21 mouse cellular contexts compared by ENCODE assay signal in genomic region chr3:145478446-145478845, GRCm38 (mm10).
DNase-seq lines count a peak whose midpoint lies in the region; ATAC-seq and TF ChIP-seq lines count a peak whose summit lies in the region.
"Had no signal": no experiment of that assay in that cellular context is flagged by ENCODE, and none has a peak within 500 bp of the region (broad histone marks: within the 10 kb centered on the region; RNA-seq: fewer than 3 reads in every experiment).

No protein-coding gene starts in this region.

- H3K27me3 ChIP-seq in heart, adult 2 months (ENCODE audit: control insufficient read depth, insufficient read depth, low read length) = no peaks in the 10 kb centered on the region
- H3K27me3 ChIP-seq in heart, embryonic 10.5 days (ENCODE audit: insufficient read depth, poor library complexity, severe bottlenecking) = no peaks in the 10 kb centered on the region
- no peaks in the 10 kb centered on the region for H3K27me3 ChIP-seq in kidney, adult 2 months (replicated peaks; ENCODE audit: control insufficient read depth, insufficient read depth, low read length)
- H3K27me3 ChIP-seq in kidney, embryonic 14.5 days (ENCODE audit: control insufficient read depth, insufficient read depth, low read length) = no peaks in the 10 kb centered on the region
- H3K27me3 ChIP-seq: embryonic facial prominence, embryonic 15.5 days; heart, embryonic 13.5 days; intestine, embryonic 15.5 days had no signal

- no peak overlapping the region for H3K9ac ChIP-seq in heart, adult 2 months (ENCODE audit: low read depth, low read length)
- no peak overlapping the region for H3K9ac ChIP-seq in kidney, embryonic 14.5 days (ENCODE audit: low read depth, low read length)
- H3K9ac ChIP-seq: embryonic facial prominence, embryonic 15.5 days; heart, embryonic 13.5 days; hindbrain, embryonic 14.5 days; intestine, embryonic 15.5 days had no signal

- 27% methylated on average over 5 of the region's 5 CpGs for WGBS in heart, adult 2 months
- WGBS in heart, embryonic 10.5 days = 49% methylated on average over 5 of the region's 5 CpGs
- 34% methylated on average over 5 of the region's 5 CpGs for WGBS in kidney, adult 2 months
- WGBS in kidney, embryonic 14.5 days = 36% methylated on average over 5 of the region's 5 CpGs

- H3K36me3 ChIP-seq in heart, adult 2 months (ENCODE audit: control insufficient read depth, insufficient read depth, low read length) = no peaks in the 10 kb centered on the region; the same call in none of the 2 replicates
- no peaks in the 10 kb centered on the region for H3K36me3 ChIP-seq in heart, embryonic 10.5 days
- no peaks in the 10 kb centered on the region for H3K36me3 ChIP-seq in kidney, adult 2 months (ENCODE audit: control insufficient read depth, insufficient read depth, low read length)
- no peaks in the 10 kb centered on the region for H3K36me3 ChIP-seq in kidney, embryonic 14.5 days (ENCODE audit: control insufficient read depth, insufficient read depth, low read length)
- H3K36me3 ChIP-seq: embryonic facial prominence, embryonic 15.5 days; forebrain, embryonic 10.5 days; heart, embryonic 13.5 days; hindbrain, embryonic 10.5 days; intestine, embryonic 15.5 days had no signal

- H3K4me2 ChIP-seq in kidney, embryonic 14.5 days (replicated peaks; ENCODE audit: low read depth, low read length) = no peak overlapping the region
- H3K4me2 ChIP-seq: embryonic facial prominence, embryonic 15.5 days; heart, embryonic 13.5 days; hindbrain, embryonic 14.5 days; intestine, embryonic 15.5 days had no signal

- peak overlapping the region; percentile 63 for H3K27ac ChIP-seq in heart, adult 2 months
- no peak overlapping the region for H3K27ac ChIP-seq in heart, embryonic 10.5 days
- H3K27ac ChIP-seq in kidney, adult 2 months (ENCODE audit: insufficient read depth, low read depth, low read length) = no peak overlapping the region
- no peak overlapping the region for H3K27ac ChIP-seq in kidney, embryonic 14.5 days (ENCODE audit: low read depth, low read length)
- peak overlapping the region; percentile 72 for H3K27ac ChIP-seq in brown adipose tissue, adult 24 weeks (replicated peaks; ENCODE audit: low read depth, low read length)
- H3K27ac ChIP-seq: embryonic facial prominence, embryonic 15.5 days; forebrain, embryonic 10.5 days; heart, embryonic 13.5 days; hindbrain, embryonic 10.5 days; hindbrain, embryonic 14.5 days; intestine, embryonic 15.5 days had no signal

- H3K79me2 ChIP-seq in heart, adult 2 months (replicated peaks; ENCODE audit: control insufficient read depth, insufficient read depth, low read length) = no peaks in the 10 kb centered on the region

- no peaks in the 10 kb centered on the region for H3K9me3 ChIP-seq in heart, embryonic 10.5 days
- H3K9me3 ChIP-seq in kidney, embryonic 14.5 days (ENCODE audit: control insufficient read depth, low read length) = no peaks in the 10 kb centered on the region
- H3K9me3 ChIP-seq: embryonic facial prominence, embryonic 15.5 days; forebrain, embryonic 10.5 days; heart, embryonic 13.5 days; hindbrain, embryonic 10.5 days; intestine, embryonic 15.5 days had no signal

- peaks cover 3% of the 10 kb centered on the region for H3K4me1 ChIP-seq in heart, adult 2 months (ENCODE audit: control insufficient read depth, insufficient read depth, low read length)
- H3K4me1 ChIP-seq in heart, embryonic 10.5 days = 0 out of 2 replicates have a peak, but pooled peaks cover 3% of the 10 kb centered on the region
- H3K4me1 ChIP-seq in kidney, adult 2 months (ENCODE audit: control insufficient read depth, insufficient read depth, low read length) = peaks cover 3% of the 10 kb centered on the region; the same call in 1 of the 2 replicates
- H3K4me1 ChIP-seq in kidney, embryonic 14.5 days (ENCODE audit: control insufficient read depth, insufficient read depth, low read length) = no peaks in the 10 kb centered on the region
- H3K4me1 ChIP-seq in brown adipose tissue, adult 24 weeks (ENCODE audit: control insufficient read depth, insufficient read depth, insufficient read length, low read length) = peaks cover 7% of the 10 kb centered on the region
- H3K4me1 ChIP-seq: forebrain, embryonic 10.5 days; hindbrain, embryonic 10.5 days; intestine, embryonic 15.5 days had no signal

- DNase-seq in heart, adult 2 months = peak in 1 of 2 experiments; percentile 40
- DNase-seq in heart, embryonic 10.5 days (ENCODE audit: low spot score) = no peak
- DNase-seq in kidney, adult 2 months = peak; percentile 28
- DNase-seq in kidney, adult 18-20 months = no peak
- DNase-seq in kidney, postnatal 25 days = peak; percentile 14 to 52
- DNase-seq in cerebellum, postnatal 4 days (ENCODE audit: low spot score in 2 of 2) = no peak
- DNase-seq: adrenal gland, adult 2 months; adrenal gland, postnatal 25 days; cerebellum, adult 2 months; cerebellum, postnatal 10 days; embryo, embryonic 11 days had no signal

- intact Hi-C loops in heart, adult 2 months (cut with DNase I) = loop anchor here (10.0 kb wide), 1 partner anchor 276 kb away; the partner anchor contains the start of gene Ddah1

- peak; percentile 48 for TF ChIP-seq CTCF in heart, adult 2 months (IDR thresholded peaks at IDR 0.05)
- no peak for TF ChIP-seq CTCF in kidney, adult 2 months (conservative IDR thresholded peaks at IDR 0.05; ENCODE audit: insufficient read depth, insufficient read length, low read depth, low read length)

- TF ChIP-seq POLR2A in heart, adult 2 months (IDR thresholded peaks at IDR 0.05; ENCODE audit: insufficient read depth, low read depth, low read length) = peak; percentile 39; the same call in 1 of the 2 replicates
- TF ChIP-seq POLR2A in kidney, adult 2 months (IDR thresholded peaks at IDR 0.05; ENCODE audit: low read depth, low read length) = no peak

- no peak for ATAC-seq in kidney, embryonic 14.5 days (ENCODE audit: low FRiP score, low TSS enrichment)
- ATAC-seq: forebrain, embryonic 14.5 days; intestine, embryonic 15.5 days had no signal

- no peak overlapping the region for H3K4me3 ChIP-seq in heart, adult 2 months
- H3K4me3 ChIP-seq in heart, embryonic 10.5 days = no peak overlapping the region
- H3K4me3 ChIP-seq in kidney, adult 2 months (ENCODE audit: insufficient read depth, low read depth, low read length) = no peak overlapping the region
- no peak overlapping the region for H3K4me3 ChIP-seq in kidney, embryonic 14.5 days (ENCODE audit: low read length)
- H3K4me3 ChIP-seq in brown adipose tissue, adult 24 weeks (ENCODE audit: insufficient read depth, low read depth, low read length) = no peak overlapping the region
- H3K4me3 ChIP-seq: embryonic facial prominence, embryonic 15.5 days; erythroblast, embryonic 14.5 days; forebrain, embryonic 10.5 days; heart, embryonic 13.5 days; hindbrain, embryonic 10.5 days; intestine, embryonic 15.5 days had no signal

- TF ChIP-seq EP300 in heart, adult 2 months (IDR thresholded peaks at IDR 0.05; ENCODE audit: insufficient read depth, low read depth, low read length) = 0 out of 2 replicates have a peak, but pooled peaks have one; percentile 23

Comparison
In these comparisons a context has a peak if more than half of its experiments do, and no peak if none do; other contexts are left out.
1. DNase-seq: peak in kidney, adult 2 months (single experiment) and kidney, postnatal 25 days (2 of 2); none in heart, embryonic 10.5 days (single experiment), kidney, adult 18-20 months (single experiment) and cerebellum, postnatal 4 days (0 of 2).
2. H3K27ac ChIP-seq: peak in heart, adult 2 months (single experiment) and brown adipose tissue, adult 24 weeks (single experiment); none in heart, embryonic 10.5 days (single experiment), kidney, adult 2 months (single experiment) and kidney, embryonic 14.5 days (single experiment).